Mouse (Mus musculus) inflammation-experienced regulatory T-cells (primary cell): Measurements from ENCODE around the gene Unc93a2. TPM values are rescaled to one million over a fixed set of nuclear protein-coding genes. Genes with fewer than 3 reads are reported as not detected.

Experiments
- polyA plus RNA-seq, 2 experiments: library from polyadenylated mRNA; unstranded; fragments of 100-300 nt; shearing (Covaris generic); gene quantifications; one replicate each; pipeline ENCODE4 v1.2.1; 2017

Gene Unc93a2
- polyA plus RNA-seq = under 1 TPM in 1 of 2 experiments, not detected in 1; 0.07 TPM

GRCm38 (mm10) chr17:7385364-7385763, at the start of gene Unc93a2:
Unc93a2 (minus strand) TSS chr17:7385464.

GRCm38 (mm10) chr17:7371879-7372278, 13.4 kb downstream of the Unc93a2 start, which contains the start of gene Gm49630:
Gm49630 (minus strand) TSS chr17:7371979.

GRCm38 (mm10) chr17:7352596-7352995, 32.7 kb downstream of the Unc93a2 start, which contains the start of gene Ttll2:
Ttll2 (minus strand) TSS chr17:7352696.

GRCm38 (mm10) chr17:7324346-7324745, 60.9 kb downstream of the Unc93a2 start, which contains the start of gene Tcp10a:
Tcp10a (plus strand) TSS chr17:7324646.

Other genes with a start within 250 kb of the Unc93a2 start
- 1 to 10 TPM; 2.8 to 7.2 TPM for gene Rps6ka2, start 215.3 kb downstream of the Unc93a2 start, polyA plus RNA-seq
- under 1 TPM in 1 of 2 experiments, not detected in 1; 0.36 TPM for gene Tcp10a, start 60.8 kb downstream of the Unc93a2 start, polyA plus RNA-seq
- not detected for gene Ttll2, start 32.8 kb downstream of the Unc93a2 start, polyA plus RNA-seq
- under 1 TPM in 1 of 2 experiments, not detected in 1; 0.48 TPM for gene Gm49630, start 13.5 kb downstream of the Unc93a2 start, polyA plus RNA-seq